Mouse (Mus musculus): ENCODE results near the gene Mrgprg.

The Mrgprg gene

GRCm38 (mm10) chr7:143755357-143756124, 11.3 kb downstream of the Mrgprg start:
- no peak for DNase-seq (ENCODE audit: low read depth, low spot score)

DNA sequence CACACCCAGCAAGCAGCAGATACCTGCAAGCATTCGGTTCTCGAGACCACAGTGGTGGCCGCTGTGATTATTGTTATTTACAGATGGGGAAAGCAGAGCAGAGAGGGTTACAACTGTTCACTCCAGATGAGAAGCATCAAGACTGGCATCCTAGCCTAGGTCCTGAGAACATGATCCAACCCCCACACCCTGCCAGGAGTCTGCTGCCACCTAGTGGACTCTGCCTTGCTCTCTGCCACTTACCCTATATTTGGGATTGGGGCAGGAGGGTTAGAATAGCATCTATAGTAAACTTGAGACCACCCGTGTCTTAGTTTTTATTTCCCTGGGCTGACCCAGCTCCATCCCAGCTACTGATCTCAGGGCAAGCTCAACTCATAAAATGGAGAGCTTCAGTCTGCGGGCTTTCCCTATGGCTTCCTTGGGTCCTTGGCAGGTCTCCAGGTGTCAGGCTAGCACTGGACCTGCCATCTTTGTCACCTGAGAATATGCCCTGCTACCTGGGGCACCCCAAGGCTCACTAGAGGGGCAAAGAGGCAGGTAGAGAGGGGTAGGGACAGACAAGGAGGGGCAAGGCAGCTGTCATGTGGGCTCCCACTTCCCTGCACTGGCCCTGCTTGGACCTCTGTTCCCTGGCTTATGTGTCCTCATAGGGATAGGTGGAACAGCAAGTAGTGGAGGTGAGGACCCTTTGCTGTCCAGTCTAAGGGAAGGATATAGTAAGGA, 12.6 kb downstream of the Mrgprg start:
- DNase-seq (ENCODE audit: low read depth, low spot score) = peak; percentile 63

- no peak for DNase-seq (ENCODE audit: low read depth, low spot score)
Measured at GRCm38 (mm10) chr7:143752606-143753005, 14.2 kb downstream of the Mrgprg start.

GRCm38 (mm10) chr7:143752056-143752455, 14.7 kb downstream of the Mrgprg start:
- no peak for DNase-seq (ENCODE audit: low read depth, low spot score)

GRCm38 (mm10) chr7:143751380-143751779, 15.4 kb downstream of the Mrgprg start:
- no peak for DNase-seq (ENCODE audit: low read depth, low spot score)

GRCm38 (mm10) chr7:143749045-143749444, 17.7 kb downstream of the Mrgprg start:
- no peak for DNase-seq (ENCODE audit: low read depth, low spot score)

DNA sequence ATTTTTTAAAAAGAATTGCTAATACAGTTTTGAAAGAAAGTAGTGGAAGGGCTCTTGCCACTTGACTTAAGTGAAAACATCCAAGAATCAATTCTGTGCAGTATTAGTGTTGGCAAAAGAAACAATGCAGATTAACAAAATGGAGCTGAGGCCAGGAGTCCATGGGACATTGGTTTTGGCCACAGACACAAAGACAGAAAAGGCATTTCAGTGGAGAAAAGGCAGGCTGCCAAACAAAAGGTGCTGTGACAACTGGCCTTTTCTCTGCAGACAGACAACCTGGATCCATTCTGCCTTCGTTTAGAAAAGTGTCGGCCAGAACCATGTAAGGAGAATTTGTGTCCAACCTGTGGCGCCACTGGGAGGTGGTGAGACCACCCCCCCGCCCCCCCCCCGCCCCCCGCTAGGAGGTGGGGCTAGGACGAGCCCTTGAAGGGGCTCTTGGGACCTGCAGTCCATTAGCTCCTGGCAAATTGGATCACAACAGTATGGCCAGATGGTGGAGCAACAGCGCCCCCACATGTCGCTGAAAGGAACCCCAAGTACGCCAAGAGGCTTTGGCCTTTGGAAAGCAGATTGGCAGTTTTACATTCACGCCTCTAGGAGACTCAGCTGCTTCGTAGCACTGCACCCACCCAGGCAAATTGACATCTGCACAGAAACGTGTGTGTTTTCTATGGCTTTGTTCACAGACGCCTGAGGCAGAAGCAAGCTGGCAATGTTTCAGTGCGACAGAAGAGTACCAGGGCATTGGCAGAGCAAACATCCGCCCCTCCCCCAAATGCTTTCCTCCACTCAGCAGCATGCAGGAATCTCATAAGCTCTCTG, 18.5 kb downstream of the Mrgprg start:
- peak; percentile 93 for DNase-seq (ENCODE audit: low read depth, low spot score)

DNA sequence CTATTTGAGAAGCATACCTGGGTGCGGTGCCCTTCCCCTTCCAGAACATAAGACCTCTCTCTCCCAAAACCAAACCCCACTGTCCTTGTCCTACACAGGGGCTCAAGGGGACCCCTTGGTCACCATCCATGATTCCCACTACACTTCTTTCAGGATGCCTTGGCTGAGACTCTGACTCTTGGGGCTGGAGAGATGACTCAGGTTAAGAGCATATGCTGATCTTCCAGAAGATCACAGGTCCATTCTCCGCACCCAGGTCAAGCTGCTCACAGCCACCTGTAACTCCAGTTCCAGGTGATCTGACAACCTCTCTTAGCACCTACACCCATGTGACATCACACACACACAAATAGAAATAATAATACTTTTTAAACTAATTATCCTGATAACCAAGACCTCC, 26.1 kb downstream of the Mrgprg start:
- DNase-seq (ENCODE audit: low read depth, low spot score) = no peak

DNA sequence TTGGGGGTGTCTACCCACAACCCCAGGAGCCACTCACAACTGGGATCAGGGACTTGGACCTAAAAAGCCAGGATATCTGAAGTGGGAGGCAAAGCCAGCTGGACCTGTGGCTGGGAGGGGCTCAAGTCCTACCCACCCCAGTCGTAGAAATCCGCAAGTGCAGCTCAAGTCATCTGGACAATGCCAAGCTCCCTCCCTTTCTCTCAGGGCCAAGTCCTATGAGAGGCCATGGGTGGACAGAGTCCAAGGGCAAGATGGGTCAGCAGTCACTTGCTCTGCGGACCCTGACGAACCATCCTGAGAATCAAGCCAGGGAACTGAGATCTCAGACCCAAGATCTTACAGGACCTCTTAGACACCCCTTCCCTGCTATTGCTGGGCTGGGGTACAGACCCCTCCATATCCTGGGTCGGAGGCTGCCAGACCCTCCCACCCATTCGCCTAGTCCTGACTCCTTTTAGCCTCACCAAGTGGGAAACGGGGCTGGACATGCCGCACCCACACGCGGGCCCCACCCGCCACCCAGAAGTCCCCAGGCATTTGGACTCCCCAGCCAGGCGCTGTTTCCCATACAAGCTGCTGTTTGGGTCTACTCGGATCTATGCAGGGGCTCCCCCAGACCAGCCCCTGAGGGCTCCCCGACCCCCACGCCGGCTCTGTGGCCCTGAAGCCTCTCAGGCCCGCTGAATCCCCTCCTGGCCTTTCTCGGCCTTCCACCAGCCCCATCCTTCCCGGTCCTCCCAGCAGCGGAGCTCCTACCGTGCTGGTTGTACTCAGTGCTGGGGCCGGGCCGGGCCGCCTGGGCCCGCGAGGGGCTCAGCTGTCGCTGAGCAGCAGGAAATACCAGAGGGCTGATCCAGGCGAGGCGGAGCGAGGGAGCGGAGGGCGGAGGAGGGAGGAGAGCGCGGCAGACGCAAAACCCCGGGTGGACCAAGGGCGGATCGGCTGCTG, 27.0 kb downstream of the Mrgprg start:
- peak; percentile 79 for DNase-seq (ENCODE audit: low read depth, low spot score)

GRCm38 (mm10) chr7:143738601-143739006, 28.2 kb downstream of the Mrgprg start:
- DNase-seq (ENCODE audit: low read depth, low spot score) = no peak

DNA sequence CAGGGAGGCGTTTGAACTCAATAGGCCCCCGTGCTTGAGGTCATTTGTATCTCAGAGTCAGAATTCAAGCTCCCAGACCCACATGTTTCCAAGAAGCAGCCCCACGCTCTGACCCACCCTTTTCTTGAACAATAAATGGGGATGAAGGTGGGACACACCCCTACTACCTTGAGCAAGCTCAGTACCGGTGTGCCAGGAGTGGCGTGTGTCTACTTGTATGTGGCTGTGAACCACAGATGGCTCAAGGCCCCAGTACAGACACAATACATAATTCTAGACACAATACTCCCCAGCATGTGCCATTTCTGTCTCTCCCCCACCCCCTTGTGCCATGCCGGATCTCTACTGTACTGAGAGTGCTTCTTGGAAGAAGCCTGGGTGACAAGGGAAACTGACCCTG, 28.6 kb downstream of the Mrgprg start:
- no peak for DNase-seq (ENCODE audit: low read depth, low spot score)

- no peak for DNase-seq (ENCODE audit: low read depth, low spot score)
Measured at GRCm38 (mm10) chr7:143733746-143734145, 33.0 kb downstream of the Mrgprg start.

DNA sequence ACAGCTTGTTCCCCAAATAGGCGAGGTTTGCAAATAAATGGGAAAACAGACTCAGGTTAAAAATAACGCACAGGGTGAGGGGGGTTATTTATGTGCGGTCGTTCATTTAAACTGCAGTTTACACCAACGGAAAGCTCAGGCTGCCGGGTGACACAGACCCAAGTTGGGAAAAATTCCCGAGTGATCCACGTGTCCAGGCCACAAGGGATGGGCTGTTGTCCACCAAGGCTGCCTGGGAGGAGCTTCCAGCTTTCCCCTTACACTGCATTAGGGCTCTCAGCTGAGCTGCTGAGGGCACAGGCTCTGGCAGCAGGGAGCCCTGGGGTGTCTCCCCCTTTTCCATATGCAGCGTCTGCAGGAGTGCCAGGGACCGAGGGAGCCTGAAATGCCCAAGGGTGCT, 36.9 kb downstream of the Mrgprg start:
- DNase-seq (ENCODE audit: low read depth, low spot score) = no peak

GRCm38 (mm10) chr7:143726396-143726795, 40.4 kb downstream of the Mrgprg start:
- no peak for DNase-seq (ENCODE audit: low read depth, low spot score)

GRCm38 (mm10) chr7:143723841-143724240, 43.0 kb downstream of the Mrgprg start:
- no peak for DNase-seq (ENCODE audit: low read depth, low spot score)

DNA sequence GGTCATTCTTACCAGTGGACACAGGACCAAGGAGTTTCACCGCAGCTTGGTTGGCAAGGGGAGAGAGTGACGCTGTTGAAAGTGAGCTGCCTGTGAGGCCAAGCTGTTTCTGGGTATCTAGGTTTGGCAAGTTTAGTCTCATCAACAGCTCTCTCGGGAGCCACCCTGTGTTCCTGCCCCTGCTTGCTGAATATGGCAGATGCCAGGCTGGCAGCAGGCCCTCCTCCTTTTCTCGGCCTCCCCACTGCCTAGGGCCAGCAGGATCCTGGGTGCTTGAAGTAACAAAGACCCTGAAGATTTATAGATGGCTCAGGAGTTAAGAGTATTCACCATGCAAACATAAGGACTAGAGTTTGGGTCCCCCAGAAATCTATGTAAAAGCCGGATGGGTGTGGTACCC, 44.1 kb downstream of the Mrgprg start:
- no peak for DNase-seq (ENCODE audit: low read depth, low spot score)

- DNase-seq (ENCODE audit: low read depth, low spot score) = no peak
Measured at GRCm38 (mm10) chr7:143717811-143718210, 49.0 kb downstream of the Mrgprg start.
